Mouse (Mus musculus): ENCODE measurements around the gene Unc5a.

Unc5a gene

DNA sequence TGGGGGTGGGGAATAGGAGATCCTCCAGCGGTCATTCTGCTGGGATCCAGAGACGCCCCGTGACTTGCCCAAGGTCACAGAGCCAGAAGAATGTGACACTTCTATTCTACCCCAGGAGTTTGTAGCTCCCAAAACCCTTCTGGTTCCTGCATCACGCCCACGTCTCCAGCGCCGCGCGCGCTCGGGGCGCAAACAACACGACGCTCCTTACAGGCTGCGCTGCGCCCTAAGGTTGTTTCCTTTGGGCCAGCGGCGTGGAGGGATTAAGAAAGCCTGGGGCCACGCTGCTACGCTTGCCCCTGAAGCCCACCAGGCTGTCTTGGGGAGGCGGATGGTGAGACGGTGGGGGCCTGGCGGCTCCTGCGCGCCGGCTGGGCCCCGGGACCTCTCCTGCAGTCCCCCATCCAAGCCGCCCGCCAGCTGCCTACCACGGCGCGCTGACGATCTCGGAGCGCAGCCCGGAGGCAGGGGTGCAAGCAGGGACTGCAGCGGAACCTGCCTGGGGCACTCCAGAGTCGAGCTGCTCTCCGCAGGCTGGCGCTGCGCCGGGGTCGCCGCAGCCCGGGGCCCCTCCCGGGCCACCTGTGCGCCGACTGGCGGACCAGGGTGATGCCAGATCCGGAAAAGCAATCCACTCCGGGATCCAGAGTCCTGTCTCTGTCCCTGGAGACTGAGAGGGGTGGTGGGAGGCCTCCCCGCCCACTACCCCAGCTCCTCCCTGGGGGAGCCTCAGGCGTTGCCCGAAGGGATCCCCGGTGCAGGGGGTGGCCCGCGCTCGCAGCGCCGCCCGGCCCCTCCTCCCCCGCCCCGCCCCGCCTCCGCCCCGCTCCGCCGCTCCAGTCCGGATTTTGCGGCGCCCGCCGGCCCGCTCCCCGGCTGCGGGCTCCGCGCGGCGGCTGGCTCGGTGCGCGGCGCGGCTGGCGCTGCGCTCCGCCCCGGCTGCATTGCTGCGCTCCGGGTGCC, at the start of gene Unc5a:
Unc5a (plus strand) TSS at position 881 of the 963 bp plus-strand sequence.
- DNase-seq (ENCODE audit: extremely low spot score), result peak; percentile 78

DNA sequence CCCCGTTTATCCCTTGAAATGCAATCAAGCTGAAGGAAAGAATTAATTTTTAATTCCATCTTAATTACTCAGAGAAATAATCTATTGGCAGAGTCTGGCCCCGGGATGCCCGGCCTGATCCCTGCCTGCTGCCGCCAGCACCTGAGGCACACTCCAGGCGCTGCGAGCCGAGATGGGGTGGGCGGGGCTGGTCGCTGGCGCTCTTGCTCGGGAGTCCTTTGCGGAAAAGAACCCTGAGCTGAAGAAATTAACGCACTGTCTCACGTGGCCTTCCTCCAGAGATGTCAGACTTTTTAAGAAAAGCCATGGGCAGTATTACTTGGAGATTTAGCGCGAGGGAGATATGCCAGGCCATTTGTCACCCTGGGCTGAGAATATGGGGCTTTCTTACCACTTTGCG, 37.2 kb upstream of the Unc5a start:
- DNase-seq (ENCODE audit: extremely low spot score), result no peak

DNA sequence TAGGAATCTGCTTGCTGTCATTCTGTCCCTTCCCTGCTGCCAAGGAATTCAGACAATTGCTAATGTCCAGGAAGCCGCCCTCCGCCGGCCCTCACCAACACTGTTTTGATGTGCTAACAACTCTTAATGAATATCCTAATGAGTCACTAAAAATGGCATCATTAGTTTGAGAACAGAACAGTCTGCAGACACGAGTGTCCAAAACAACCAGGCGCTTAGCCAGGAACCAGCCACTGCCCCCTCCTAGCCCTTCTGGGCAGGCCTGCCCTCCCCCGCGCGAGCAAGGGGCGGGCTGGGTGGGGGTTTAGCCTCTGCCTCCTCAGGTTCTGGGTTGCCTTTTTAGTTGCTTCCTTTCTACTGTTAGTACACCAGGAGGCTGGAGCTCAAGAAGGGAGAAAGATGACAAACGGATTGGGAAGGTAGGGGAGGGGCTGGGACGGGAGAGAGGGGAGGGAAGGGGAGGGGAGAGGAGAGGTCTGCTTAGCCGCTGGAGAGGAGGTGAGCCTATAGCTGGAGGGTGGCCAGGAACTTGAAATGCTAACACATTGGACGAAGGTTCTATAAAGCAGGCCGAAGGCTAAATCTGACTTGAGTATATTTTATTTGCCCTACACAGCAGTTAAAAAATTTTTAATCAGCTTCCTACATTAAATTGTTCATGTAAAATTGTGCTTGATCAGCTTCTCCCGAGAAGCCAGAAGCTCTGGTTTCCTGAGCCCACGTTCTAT, 36.2 kb upstream of the Unc5a start:
- no peak for DNase-seq (ENCODE audit: extremely low spot score)

DNA sequence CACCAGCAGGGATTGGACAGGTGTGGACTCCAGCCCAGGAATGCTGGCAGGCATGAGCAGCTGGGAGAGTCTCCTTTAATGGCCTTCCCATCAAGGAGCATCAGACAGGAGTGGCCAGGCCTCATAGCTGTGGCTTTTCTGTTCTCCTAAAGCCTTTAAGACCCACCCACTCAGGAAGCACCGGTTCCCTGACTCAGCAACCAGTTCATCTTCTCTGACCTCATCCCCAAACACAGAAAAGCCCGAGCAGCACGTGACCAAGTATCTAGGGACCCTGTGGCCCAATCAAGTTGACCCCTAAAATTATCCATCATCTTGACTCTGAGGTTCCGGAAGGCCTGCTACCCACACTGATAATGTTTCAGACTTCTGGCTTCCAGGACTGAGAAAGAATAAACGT, 32.6 kb upstream of the Unc5a start:
- no peak for DNase-seq (ENCODE audit: extremely low spot score)

DNA sequence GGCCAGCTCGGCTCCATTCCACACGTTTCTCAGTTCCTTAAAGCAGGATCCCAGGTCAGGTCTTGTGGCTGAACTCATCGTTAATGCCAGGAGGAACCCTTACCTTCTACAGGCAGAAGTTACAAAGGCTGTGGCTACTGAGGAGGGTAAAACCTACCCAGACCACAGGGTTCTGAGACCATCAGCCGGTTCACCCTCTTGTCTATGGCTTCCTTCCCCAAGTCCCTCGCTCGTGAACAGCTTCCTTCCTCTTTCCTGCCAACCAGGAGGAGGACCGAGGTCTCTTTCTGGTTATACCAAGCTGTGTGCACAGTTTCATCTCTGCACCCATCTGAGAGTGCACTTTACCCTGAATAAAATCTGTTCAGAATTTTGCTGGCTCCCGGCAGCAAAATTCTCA, 30.3 kb upstream of the Unc5a start:
- no peak for DNase-seq (ENCODE audit: extremely low spot score)

DNA sequence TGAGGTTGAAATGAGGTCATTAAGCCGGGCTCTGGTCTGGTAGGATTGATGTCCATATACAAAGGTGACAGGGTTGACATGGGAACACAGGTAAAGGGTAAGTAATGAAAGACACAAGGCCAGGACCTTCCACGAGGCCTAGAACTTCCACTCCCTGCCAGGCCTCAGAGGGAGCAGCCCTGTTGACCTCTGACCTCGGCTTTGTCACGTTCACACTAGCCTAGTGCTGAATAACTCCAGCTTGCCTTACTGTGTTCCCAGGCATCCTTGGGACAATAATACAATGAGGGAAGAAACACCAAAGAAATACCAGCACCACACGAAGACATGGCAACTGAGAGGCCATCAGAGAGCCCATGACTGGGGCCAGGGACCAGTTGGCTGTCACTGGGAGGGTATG, 29.5 kb upstream of the Unc5a start:
- peak; percentile 35 for DNase-seq (ENCODE audit: extremely low spot score)

DNA sequence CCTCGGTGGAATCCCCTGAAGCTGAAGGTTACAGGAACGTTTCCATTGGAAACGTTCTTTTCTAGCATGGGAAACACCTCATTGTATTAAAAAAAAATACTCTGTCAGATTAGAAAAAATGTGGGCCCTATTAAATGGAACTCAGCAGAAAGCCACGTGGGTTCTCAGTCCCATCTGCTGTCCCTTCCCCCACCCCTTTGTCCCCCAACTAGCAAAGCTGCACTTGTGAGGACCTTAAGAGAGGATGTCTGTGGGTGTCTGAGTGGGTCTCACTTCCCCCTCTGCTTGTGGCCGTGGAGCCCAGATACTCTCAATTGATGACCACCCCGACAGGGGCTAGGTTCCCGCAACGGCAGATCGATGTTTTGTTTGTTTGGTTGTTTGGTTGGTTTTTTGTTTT, 27.5 kb upstream of the Unc5a start:
- no peak for DNase-seq (ENCODE audit: extremely low spot score)

DNA sequence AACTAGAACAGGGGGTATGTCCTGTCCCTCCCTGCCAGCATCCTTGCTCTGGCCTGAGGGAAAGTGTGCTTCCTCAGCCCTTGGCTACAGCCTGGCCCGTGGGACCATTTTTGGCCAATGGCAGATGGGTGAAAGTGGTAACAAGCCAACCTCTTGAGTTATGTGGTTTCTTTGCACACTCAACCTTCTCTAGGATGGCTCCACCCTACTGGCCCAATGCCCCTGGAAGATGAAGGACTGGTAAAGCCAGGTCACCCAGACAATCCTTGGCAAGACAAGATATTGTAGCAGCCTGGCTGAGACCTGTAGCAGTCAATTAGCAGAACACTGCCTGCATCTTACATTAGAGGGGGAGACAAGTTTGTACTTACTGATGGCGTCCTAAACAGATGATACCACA, 25.5 kb upstream of the Unc5a start:
- no peak for DNase-seq (ENCODE audit: extremely low spot score)

DNA sequence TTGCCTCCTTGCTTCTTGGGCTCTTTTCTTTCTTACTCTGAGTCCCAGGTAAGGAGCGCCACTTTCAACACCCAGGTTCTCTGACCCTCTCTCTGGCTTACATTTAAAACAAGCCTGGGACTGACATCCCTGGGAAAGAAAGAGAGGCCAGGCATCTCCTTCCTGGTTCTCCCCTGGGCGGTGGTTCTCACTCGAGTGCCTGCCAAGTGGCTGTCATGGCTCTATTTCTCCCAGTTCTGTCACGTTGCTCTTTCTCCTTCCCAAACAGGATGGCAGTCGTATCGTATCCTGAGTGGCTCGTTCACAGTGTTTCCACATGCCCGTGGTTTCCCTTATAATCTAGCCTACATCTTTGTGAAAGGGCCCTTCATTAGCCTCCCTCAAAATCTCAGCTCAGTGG, 23.7 kb upstream of the Unc5a start:
- no peak for DNase-seq (ENCODE audit: extremely low spot score)

DNA sequence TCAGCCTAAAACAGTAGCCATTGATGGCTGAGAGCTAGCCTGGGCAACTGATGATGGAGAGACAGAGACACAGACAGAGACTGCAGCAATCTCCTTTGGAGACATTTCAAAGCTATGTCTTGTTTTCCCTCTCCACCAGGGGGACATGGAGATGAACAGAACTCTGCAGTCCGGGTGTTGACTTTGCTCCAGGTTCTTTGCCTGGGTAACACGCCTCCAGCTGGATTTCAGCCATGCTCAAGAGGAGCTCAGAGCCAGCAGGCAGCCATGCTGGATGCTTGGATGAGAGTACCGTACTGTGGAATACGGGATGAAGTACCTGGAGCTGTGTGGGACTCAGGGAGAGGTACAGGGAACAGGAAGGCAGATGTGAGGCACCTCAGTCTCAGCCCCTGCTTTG, 22.6 kb upstream of the Unc5a start:
- no peak for DNase-seq (ENCODE audit: extremely low spot score)

DNA sequence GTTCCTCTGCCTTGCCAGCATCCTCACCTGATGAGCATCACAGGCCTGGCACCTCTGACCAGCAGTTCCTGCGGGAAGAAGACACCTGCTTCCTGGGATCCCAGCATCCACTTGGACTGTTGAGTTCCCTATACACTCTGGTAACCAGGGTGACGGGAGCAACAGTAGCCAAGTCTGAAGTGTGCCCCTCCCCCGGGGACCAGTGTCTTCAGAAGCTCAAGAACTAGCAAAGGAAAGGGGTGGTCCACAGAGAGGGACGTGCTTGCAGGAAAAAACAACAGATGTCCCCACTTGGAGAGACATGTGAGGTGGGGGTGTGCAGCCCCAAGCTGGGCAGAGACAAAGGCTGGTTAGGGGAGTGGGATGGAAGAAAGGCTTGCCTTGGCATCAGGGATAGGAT, 19.1 kb upstream of the Unc5a start:
- DNase-seq (ENCODE audit: extremely low spot score), result no peak

DNA sequence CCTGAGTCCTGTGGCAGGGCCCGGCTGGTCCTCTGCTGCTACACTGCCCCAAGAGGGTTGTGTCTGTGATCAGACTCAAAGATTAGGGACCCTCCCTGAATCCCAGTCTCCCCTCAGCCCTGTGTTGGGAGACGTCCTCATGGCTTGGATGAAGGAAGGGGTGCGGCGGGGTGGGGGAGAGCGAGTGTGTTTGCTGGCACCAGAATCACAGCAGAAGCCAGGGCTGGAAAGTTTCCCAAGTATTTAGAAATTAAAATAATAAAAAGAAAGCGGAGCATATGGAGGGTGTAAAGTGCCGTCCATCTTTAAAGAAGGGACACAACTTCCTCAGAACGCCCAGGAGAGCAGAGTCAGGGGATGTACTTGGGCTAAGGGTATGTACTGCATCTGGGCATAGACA, 14.3 kb upstream of the Unc5a start:
- DNase-seq (ENCODE audit: extremely low spot score), result no peak

DNA sequence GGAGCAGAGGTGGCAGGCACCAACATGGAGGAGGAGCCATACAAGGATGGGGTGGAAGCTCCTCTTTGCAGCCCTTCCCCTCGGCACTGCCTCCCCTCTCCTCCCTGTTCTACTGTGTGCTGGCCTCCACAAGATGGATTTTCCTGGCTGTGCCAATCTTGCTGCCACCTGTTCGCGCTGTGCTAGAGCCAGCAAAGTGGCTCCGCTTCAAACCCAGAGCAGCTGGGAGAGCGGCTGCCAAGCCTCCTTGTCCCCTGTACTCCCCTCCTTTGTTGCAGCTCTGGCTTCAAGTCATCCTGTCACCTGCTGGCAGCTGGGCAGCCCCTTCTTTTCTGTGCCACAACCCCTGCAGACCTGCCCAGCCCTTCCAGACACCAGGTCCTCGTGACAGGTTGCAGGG, 13.0 kb upstream of the Unc5a start:
- no peak for DNase-seq (ENCODE audit: extremely low spot score)

DNA sequence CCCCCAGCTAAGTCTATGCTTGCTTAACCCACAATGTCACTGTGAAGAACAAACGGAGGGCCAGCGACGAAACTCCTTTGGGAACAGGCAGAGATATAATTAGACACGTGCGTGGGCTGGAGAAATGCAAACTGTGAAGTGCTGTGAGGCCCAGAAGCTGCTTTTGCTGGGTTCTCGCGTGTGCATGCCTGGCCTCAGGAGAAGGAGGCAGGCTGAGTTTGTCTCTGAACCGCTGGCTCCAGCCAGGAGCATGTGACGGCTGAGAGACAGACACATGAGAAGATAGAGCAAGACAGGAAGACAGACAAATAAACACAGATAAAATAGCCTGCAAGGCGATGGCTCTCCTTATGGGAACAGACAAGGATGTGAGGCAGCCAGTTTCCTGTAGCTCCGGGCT, 11.3 kb upstream of the Unc5a start:
- no peak for DNase-seq (ENCODE audit: extremely low spot score)

DNA sequence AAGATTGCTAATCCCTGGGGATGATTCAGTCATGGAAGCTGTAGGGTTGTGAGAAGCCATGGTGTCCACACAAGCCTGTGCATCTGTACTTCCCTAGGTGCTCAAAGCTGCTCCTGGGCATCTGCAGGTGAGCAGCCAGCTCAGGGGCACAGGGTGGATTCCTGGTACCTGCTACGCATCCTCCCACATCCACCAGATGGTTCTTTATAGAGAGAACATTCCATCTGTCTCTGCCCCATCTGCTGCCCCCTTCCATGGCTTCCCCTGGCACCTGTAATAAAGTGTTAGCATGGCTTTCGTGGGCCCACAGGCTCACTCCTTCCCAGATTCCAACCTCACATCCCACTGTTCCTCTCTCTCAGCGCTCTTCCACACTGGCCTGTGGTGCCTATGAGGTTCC, 10.7 kb upstream of the Unc5a start:
- no peak for DNase-seq (ENCODE audit: extremely low spot score)

DNA sequence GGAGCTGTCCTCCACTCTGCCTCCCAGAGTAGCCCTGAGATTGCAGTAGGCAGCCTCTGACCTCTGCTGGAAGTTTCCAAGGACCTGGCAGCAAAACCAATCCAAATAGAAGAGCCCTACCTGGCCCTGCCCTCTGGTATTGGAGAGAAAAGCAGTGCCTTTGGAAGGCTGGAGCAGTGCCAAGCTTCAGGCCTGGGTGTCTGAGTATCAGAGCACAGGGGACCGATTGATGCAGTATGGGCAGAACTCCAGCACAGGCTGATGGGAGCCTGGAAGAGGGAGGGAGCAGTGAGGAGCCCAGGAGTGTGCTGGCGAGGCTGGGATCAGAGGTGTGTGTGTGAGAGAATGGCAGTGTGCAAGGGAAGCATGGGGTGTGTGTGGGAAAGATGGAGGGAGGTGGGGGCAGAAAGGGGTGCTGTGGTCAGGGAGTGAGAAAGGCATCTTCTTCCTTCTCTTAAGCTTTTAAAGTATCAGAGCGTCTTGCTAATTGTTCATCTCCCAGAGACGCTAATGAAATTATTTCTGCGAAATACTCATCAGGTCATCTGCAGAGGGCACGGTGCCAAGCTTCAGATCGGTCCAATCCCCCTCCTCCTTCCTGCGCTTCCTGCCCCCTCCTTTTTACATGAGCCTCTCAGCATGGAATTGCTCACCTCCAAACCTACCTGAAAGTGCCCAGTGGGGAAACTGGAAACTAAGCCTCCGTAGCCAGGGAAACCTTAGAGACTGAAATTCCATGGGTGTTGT, 4.6 kb upstream of the Unc5a start:
- no peak for DNase-seq (ENCODE audit: extremely low spot score)

DNA sequence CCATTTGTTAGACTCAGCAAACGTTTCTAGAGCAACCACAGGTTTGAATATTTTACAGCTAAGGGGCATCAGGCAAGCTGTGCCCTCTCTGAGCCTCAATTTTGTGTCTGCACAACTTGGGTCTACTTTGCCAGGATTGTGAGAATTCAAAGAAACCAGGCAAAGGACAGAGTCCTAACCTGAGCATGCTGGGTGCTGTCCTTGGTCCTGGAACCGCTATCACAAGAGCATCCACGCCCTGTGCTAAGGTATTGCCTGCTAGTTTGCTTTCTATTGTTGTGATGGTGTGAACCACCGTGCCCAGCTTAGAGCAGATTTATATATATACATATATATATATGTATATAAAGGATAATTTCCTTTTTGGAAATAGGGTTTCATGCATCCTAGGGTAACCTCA, 3.9 kb upstream of the Unc5a start:
- peak; percentile 36 for DNase-seq (ENCODE audit: extremely low spot score)

DNA sequence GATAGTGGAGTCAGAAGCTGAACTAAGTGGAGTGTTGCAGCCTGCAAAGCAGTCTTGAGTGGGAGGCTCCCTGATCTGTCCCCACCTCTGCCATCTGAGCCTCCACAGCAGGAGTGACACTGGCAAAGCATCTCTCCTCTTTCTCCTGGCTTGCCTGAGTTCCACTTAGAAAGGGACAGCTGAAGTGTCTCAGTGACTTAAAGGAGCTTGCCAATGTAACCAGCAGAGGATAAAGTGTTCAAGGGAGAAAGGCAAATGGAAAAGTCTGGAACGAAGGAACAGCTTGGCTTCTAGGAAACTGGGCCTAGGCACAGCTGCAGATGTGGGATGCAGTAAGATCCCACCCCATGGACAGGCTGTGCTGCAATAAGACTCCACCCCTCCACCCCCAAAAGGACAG, 2.8 kb upstream of the Unc5a start:
- no peak for DNase-seq (ENCODE audit: extremely low spot score)

DNA sequence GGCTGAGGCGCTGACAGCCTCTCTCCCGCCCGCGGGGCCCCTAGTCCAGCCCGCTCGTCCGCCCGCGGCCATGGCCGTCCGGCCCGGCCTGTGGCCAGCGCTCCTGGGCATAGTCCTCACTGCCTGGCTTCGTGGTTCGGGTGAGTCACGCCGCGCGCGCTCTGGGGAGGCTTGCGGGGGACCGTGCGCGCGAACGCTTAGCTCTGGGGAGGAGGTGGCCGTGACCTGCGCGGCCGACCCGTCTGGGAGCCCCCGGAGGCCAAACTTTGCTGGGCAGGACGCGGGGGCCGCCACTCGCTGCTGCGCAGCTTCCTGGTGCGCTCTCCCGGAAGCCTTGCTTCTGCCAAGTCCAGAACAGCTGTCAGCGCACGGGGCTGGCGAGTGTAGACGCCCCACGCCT, 381 bp downstream of the Unc5a start:
- peak; percentile 70 for DNase-seq (ENCODE audit: extremely low spot score)

DNA sequence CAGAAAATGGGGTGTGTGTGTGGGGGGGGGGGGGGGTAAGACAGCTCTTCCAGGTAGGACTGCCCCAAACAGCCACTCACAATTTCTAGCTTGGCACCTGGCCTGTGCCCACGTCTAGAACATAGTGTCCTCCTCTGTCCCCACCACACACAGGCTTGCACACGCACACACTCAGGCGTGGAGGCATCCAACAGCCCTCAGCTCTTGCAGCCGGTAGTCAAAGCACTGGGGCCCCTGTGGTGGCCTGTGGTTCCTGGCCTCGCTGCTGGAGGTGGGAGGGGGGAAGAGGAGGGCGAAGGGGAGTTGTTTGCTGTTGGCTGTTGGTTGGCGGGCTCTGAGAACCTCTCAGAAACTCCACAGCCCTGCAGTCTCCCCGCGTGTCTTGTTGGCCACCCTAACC, 920 bp downstream of the Unc5a start:
- no peak for DNase-seq (ENCODE audit: extremely low spot score)

DNA sequence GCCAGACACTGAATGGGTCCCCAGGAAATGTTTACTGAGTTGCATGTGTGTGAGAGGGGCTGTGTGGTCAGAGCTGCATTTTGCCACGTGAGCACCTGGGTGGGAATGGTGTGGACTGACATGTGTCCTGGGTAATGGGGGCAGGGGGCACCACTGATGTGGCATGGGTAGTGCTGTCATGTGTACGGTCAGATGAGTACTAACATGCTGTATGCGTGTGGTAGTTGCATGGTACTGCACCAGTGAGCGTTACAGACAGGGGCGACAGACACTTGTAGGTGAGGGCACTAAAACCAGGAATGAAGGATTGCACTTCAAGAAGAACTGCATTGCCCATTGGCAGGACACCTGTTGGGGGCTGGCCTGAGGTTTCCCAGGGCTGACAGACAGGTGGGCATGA, 2.0 kb downstream of the Unc5a start:
- no peak for DNase-seq (ENCODE audit: extremely low spot score)

DNA sequence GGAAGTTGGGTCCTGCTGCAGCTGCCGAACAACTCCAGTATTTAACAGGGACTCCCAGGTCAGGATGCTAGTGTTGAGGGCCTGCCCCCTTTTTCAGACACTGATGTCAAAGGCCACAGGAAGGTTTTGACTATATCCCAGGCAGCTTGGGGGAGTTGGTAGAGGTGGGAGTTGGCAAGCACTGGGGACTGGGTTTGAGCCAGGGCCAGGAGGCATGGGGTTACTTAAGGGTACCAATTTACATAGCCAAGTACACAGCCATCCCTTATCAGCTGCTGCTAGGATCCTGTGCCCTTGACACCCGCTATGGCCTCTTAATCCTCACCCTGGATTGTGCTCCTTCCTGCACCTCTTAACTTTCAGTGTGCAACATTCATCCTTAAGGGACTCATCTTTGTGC, 5.5 kb downstream of the Unc5a start:
- DNase-seq (ENCODE audit: extremely low spot score), result no peak
